Mouse (Mus musculus): Measurements from ENCODE around the gene Ttc25. TPM values are rescaled to one million over a fixed set of nuclear protein-coding genes. Genes with fewer than 3 reads are reported as not detected.
"Not testable (repeated sequence)": the region's sequence is repeated elsewhere in the genome, so short reads cannot be mapped to it uniquely, and the experiment has no call there.

The Ttc25 gene
- polyA plus RNA-seq, 1 experiment from 2014 or later: 0.77 TPM

GRCm38 (mm10) chr11:100582413-100582812, 37.0 kb downstream of the Ttc25 start:
- ATAC-seq (ENCODE audit: insufficient number of reproducible peaks, low FRiP score); H3K27me3 ChIP-seq (replicated peaks); H3K4me3 ChIP-seq; H3K9me3 ChIP-seq (replicated peaks); H3K4me2 ChIP-seq; H3K27ac ChIP-seq (ENCODE audit: poor library complexity, severe bottlenecking); H3K9ac ChIP-seq: not testable (repeated sequence)
- H3K36me3 ChIP-seq: peaks cover 94% of the 10 kb centered on the region
- 97% methylated on average over 1 of the region's 1 CpGs for WGBS
- peaks cover 11% of the 10 kb centered on the region for H3K4me1 ChIP-seq (replicated peaks)

- H3K4me2 ChIP-seq: no peak overlapping the region
- peaks cover 11% of the 10 kb centered on the region for H3K4me1 ChIP-seq (replicated peaks)
- ATAC-seq (ENCODE audit: insufficient number of reproducible peaks, low FRiP score): no peak
- peaks cover 99% of the 10 kb centered on the region for H3K36me3 ChIP-seq
- H3K27ac ChIP-seq (ENCODE audit: poor library complexity, severe bottlenecking): no peak overlapping the region
- H3K27me3 ChIP-seq (replicated peaks): no peaks in the 10 kb centered on the region
- no peaks in the 10 kb centered on the region for H3K9me3 ChIP-seq (replicated peaks)
- no peak overlapping the region for H3K4me3 ChIP-seq
- no peak overlapping the region for H3K9ac ChIP-seq
- 84% methylated on average over 2 of the region's 2 CpGs for WGBS
These were observed 37.4 kb downstream of the Ttc25 start for GRCm38 (mm10) chr11:100582836-100583235.

GRCm38 (mm10) chr11:100584561-100584961, 39.2 kb downstream of the Ttc25 start:
- Histone ChIP-seq H3K4me3 (no peak overlapping the region), H3K9me3 (replicated peaks) (no peaks in the 10 kb centered on the region), H3K4me2 (no peak overlapping the region), H3K27ac (ENCODE audit: poor library complexity, severe bottlenecking) (no peak overlapping the region), H3K27me3 (replicated peaks) (no peaks in the 10 kb centered on the region), H3K4me1 (replicated peaks) (peaks cover 11% of the 10 kb centered on the region), H3K36me3 (peaks cover 99% of the 10 kb centered on the region), H3K9ac (no peak overlapping the region)
- no peak for ATAC-seq (ENCODE audit: insufficient number of reproducible peaks, low FRiP score)
- WGBS: 93% methylated on average over 7 of the region's 7 CpGs

- no peak overlapping the region for H3K27ac ChIP-seq (ENCODE audit: poor library complexity, severe bottlenecking)
- no peak for ATAC-seq (ENCODE audit: insufficient number of reproducible peaks, low FRiP score)
- H3K4me2 ChIP-seq: no peak overlapping the region
- 90% methylated on average over 3 of the region's 3 CpGs for WGBS
- H3K36me3 ChIP-seq: peaks cover 98% of the 10 kb centered on the region
- H3K9me3 ChIP-seq (replicated peaks): no peaks in the 10 kb centered on the region
- H3K9ac ChIP-seq: no peak overlapping the region
- no peaks in the 10 kb centered on the region for H3K27me3 ChIP-seq (replicated peaks)
- no peak overlapping the region for H3K4me3 ChIP-seq
- H3K4me1 ChIP-seq (replicated peaks): peaks cover 11% of the 10 kb centered on the region
These were observed 39.7 kb downstream of the Ttc25 start for GRCm38 (mm10) chr11:100585148-100585547.

GRCm38 (mm10) chr11:100588462-100588861, 43.1 kb downstream of the Ttc25 start:
- no peaks in the 10 kb centered on the region for H3K27me3 ChIP-seq (replicated peaks)
- H3K4me3 ChIP-seq: no peak overlapping the region
- H3K36me3 ChIP-seq: peaks cover 95% of the 10 kb centered on the region
- H3K27ac ChIP-seq (ENCODE audit: poor library complexity, severe bottlenecking): no peak overlapping the region
- no peaks in the 10 kb centered on the region for H3K4me1 ChIP-seq (replicated peaks)
- no peak overlapping the region for H3K9ac ChIP-seq
- H3K4me2 ChIP-seq: no peak overlapping the region
- no peaks in the 10 kb centered on the region for H3K9me3 ChIP-seq (replicated peaks)
- ATAC-seq (ENCODE audit: insufficient number of reproducible peaks, low FRiP score): no peak
- WGBS: 88% methylated on average over 2 of the region's 2 CpGs

- Histone ChIP-seq H3K9me3 (replicated peaks) (no peaks in the 10 kb centered on the region), H3K36me3 (peaks cover 89% of the 10 kb centered on the region), H3K9ac (no peak overlapping the region), H3K4me1 (replicated peaks) (peaks cover 10% of the 10 kb centered on the region; the same call in 1 of the 2 replicates), H3K4me3 (no peak overlapping the region), H3K27ac (ENCODE audit: poor library complexity, severe bottlenecking) (no peak overlapping the region), H3K4me2 (no peak overlapping the region), H3K27me3 (replicated peaks) (no peaks in the 10 kb centered on the region)
- WGBS: 88% methylated on average over 11 of the region's 11 CpGs
- ATAC-seq (ENCODE audit: insufficient number of reproducible peaks, low FRiP score): no peak
These were observed 47.1 kb downstream of the Ttc25 start for GRCm38 (mm10) chr11:100592346-100593046.

GRCm38 (mm10) chr11:100594608-100595007, 49.2 kb downstream of the Ttc25 start:
- no peaks in the 10 kb centered on the region for H3K27me3 ChIP-seq (replicated peaks)
- H3K36me3 ChIP-seq: peaks cover 89% of the 10 kb centered on the region
- H3K4me2 ChIP-seq: no peak overlapping the region
- no peak for ATAC-seq (ENCODE audit: insufficient number of reproducible peaks, low FRiP score)
- H3K27ac ChIP-seq (ENCODE audit: poor library complexity, severe bottlenecking): no peak overlapping the region
- WGBS: 86% methylated on average over 7 of the region's 7 CpGs
- H3K9ac ChIP-seq: no peak overlapping the region
- peaks cover 10% of the 10 kb centered on the region; the same call in 1 of the 2 replicates for H3K4me1 ChIP-seq (replicated peaks)
- H3K4me3 ChIP-seq: no peak overlapping the region
- no peaks in the 10 kb centered on the region for H3K9me3 ChIP-seq (replicated peaks)

GRCm38 (mm10) chr11:100595533-100595932, 50.1 kb downstream of the Ttc25 start:
- no peaks in the 10 kb centered on the region for H3K27me3 ChIP-seq (replicated peaks)
- 44% methylated on average over 4 of the region's 4 CpGs for WGBS
- H3K4me3 ChIP-seq: no peak overlapping the region
- no peaks in the 10 kb centered on the region for H3K9me3 ChIP-seq (replicated peaks)
- no peak overlapping the region for H3K9ac ChIP-seq
- H3K36me3 ChIP-seq: peaks cover 93% of the 10 kb centered on the region
- H3K4me1 ChIP-seq (replicated peaks): peaks cover 10% of the 10 kb centered on the region; the same call in 1 of the 2 replicates
- ATAC-seq (ENCODE audit: insufficient number of reproducible peaks, low FRiP score): no peak
- H3K4me2 ChIP-seq: 0 out of 2 replicates have a peak overlapping the region, but pooled peaks have one; percentile 1
- no peak overlapping the region for H3K27ac ChIP-seq (ENCODE audit: poor library complexity, severe bottlenecking)

- H3K4me3 ChIP-seq: no peak overlapping the region
- WGBS: 86% methylated on average over 4 of the region's 4 CpGs
- H3K36me3 ChIP-seq: peaks cover 85% of the 10 kb centered on the region
- H3K27me3 ChIP-seq (replicated peaks): no peaks in the 10 kb centered on the region
- no peak overlapping the region for H3K4me2 ChIP-seq
- H3K4me1 ChIP-seq (replicated peaks): peaks cover 14% of the 10 kb centered on the region
- ATAC-seq (ENCODE audit: insufficient number of reproducible peaks, low FRiP score): no peak
- no peak overlapping the region for H3K9ac ChIP-seq
- no peak overlapping the region for H3K27ac ChIP-seq (ENCODE audit: poor library complexity, severe bottlenecking)
- no peaks in the 10 kb centered on the region for H3K9me3 ChIP-seq (replicated peaks)
These were observed 52.7 kb downstream of the Ttc25 start for GRCm38 (mm10) chr11:100598074-100598473.

GRCm38 (mm10) chr11:100601372-100601771, 56.0 kb downstream of the Ttc25 start:
- Histone ChIP-seq H3K9me3 (replicated peaks) (no peaks in the 10 kb centered on the region), H3K4me1 (replicated peaks) (peaks cover 32% of the 10 kb centered on the region), H3K36me3 (peaks cover 67% of the 10 kb centered on the region), H3K9ac (no peak overlapping the region), H3K27me3 (replicated peaks) (no peaks in the 10 kb centered on the region), H3K4me2 (no peak overlapping the region), H3K27ac (ENCODE audit: poor library complexity, severe bottlenecking) (no peak overlapping the region), H3K4me3 (no peak overlapping the region)
- no peak for ATAC-seq (ENCODE audit: insufficient number of reproducible peaks, low FRiP score)
- WGBS: 96% methylated on average over 3 of the region's 3 CpGs

GRCm38 (mm10) chr11:100603155-100603554, 57.7 kb downstream of the Ttc25 start:
- Histone ChIP-seq H3K36me3 (peaks cover 59% of the 10 kb centered on the region), H3K9me3 (replicated peaks) (no peaks in the 10 kb centered on the region), H3K27ac (ENCODE audit: poor library complexity, severe bottlenecking) (peak overlapping the region; percentile 8; the same call in 1 of the 2 replicates), H3K4me1 (replicated peaks) (peaks cover 28% of the 10 kb centered on the region), H3K4me3 (no peak overlapping the region), H3K9ac (no peak overlapping the region), H3K27me3 (replicated peaks) (no peaks in the 10 kb centered on the region), H3K4me2 (no peak overlapping the region)
- ATAC-seq (ENCODE audit: insufficient number of reproducible peaks, low FRiP score): peak; percentile 53; the same call in 1 of the 2 replicates
- WGBS: 47% methylated on average over 9 of the region's 9 CpGs

GRCm38 (mm10) chr11:100603813-100604212, 58.4 kb downstream of the Ttc25 start:
- WGBS: 77% methylated on average over 8 of the region's 8 CpGs
- Histone ChIP-seq H3K4me2 (no peak overlapping the region), H3K27ac (ENCODE audit: poor library complexity, severe bottlenecking) (no peak overlapping the region), H3K4me1 (replicated peaks) (peaks cover 30% of the 10 kb centered on the region), H3K9ac (no peak overlapping the region), H3K27me3 (replicated peaks) (no peaks in the 10 kb centered on the region), H3K9me3 (replicated peaks) (no peaks in the 10 kb centered on the region), H3K4me3 (no peak overlapping the region), H3K36me3 (peaks cover 55% of the 10 kb centered on the region)
- ATAC-seq (ENCODE audit: insufficient number of reproducible peaks, low FRiP score): no peak
